Comparison of ENCODE assay signal across 23 mouse cellular contexts in genomic region chr11:95417341-95417740, GRCm38 (mm10). TPM values are rescaled to one million over a fixed set of nuclear protein-coding genes. Genes with fewer than 3 reads are reported as not detected.
DNase-seq lines count a peak whose midpoint lies in the region; ATAC-seq and TF ChIP-seq lines count a peak whose summit lies in the region.
"Had no signal": no experiment of that assay in that cellular context is flagged by ENCODE, and none has a peak within 500 bp of the region (broad histone marks: within the 10 kb centered on the region; RNA-seq: fewer than 3 reads in every experiment).

No protein-coding gene starts in this region.

- H3K36me3 ChIP-seq in heart, embryonic 16.5 days (ENCODE audit: control insufficient read depth, insufficient read depth): no peaks in the 10 kb centered on the region
- peaks cover 9% of the 10 kb centered on the region for H3K36me3 ChIP-seq in liver, embryonic 13.5 days
- H3K36me3 ChIP-seq in liver, embryonic 12.5 days: peaks cover 14% of the 10 kb centered on the region
- peaks cover 7 to 34% of the 10 kb centered on the region in 2 experiments for H3K36me3 ChIP-seq in CH12.LX (replicated peaks in 1 of 2; ENCODE audit: control insufficient read depth in 1 of 2, insufficient read depth in 1 of 2, low read length in 1 of 2)
- H3K36me3 ChIP-seq in macrophage (ENCODE audit: inconsistent target): peaks cover 3% of the 10 kb centered on the region; the same call in 1 of the 2 replicates
- H3K36me3 ChIP-seq: midbrain, embryonic 15.5 days had no signal

- H3K79me2 ChIP-seq in CH12.LX (replicated peaks; ENCODE audit: control insufficient read depth, extremely low read depth, insufficient read depth, poor library complexity, severe bottlenecking) (peaks cover 49% of the 10 kb centered on the region), macrophage (ENCODE audit: inconsistent target) (peaks cover 69% of the 10 kb centered on the region)

- no peak for DNase-seq in heart, adult 8-10 months (ENCODE audit: low spot score)
- no peak for DNase-seq in liver, embryonic 13.5 days
- no peak for DNase-seq in CH12.LX (ENCODE audit: extremely low read depth)
- DNase-seq: adrenal gland, adult 8-10 months; cerebellum, postnatal 36 days; heart, postnatal 10 days; kidney, adult 9 months; kidney, postnatal 25 days; lung, adult 18-20 months; lung, postnatal 4 days; right cerebral cortex, postnatal 4 days had no signal

- 79% methylated on average over 5 of the region's 5 CpGs for WGBS in heart, embryonic 16.5 days
- WGBS in liver, embryonic 13.5 days (ENCODE audit: insufficient replicate concordance): 85% methylated on average over 5 of the region's 5 CpGs
- 82% methylated on average over 5 of the region's 5 CpGs for WGBS in liver, embryonic 12.5 days (ENCODE audit: insufficient replicate concordance)
- 29% methylated on average over 5 of the region's 5 CpGs for WGBS in macrophage (ENCODE audit: missing documents)

- no peaks in the 10 kb centered on the region for H3K27me3 ChIP-seq in heart, embryonic 16.5 days (ENCODE audit: control insufficient read depth, insufficient read depth, low read length)
- H3K27me3 ChIP-seq in liver, embryonic 13.5 days: peaks cover 9% of the 10 kb centered on the region; the same call in 1 of the 2 replicates
- peaks cover 5% of the 10 kb centered on the region; the same call in 1 of the 2 replicates for H3K27me3 ChIP-seq in liver, embryonic 12.5 days (replicated peaks)
- peaks cover 11% of the 10 kb centered on the region for H3K27me3 ChIP-seq in CH12.LX (replicated peaks)
- H3K27me3 ChIP-seq: heart, embryonic 12.5 days; limb, embryonic 13.5 days; midbrain, embryonic 15.5 days had no signal

- in situ Hi-C loops in CH12.LX (cut with MboI; ENCODE audit: low pct_ligation_motif_present, low pct_unique_long_range_greater_than_20kb, low sequenced_read_pairs): no loop called here

- H3K4me3 ChIP-seq in heart, embryonic 16.5 days (ENCODE audit: low read length): no peak overlapping the region
- H3K4me3 ChIP-seq in liver, embryonic 13.5 days (replicated peaks): no peak overlapping the region
- H3K4me3 ChIP-seq in liver, embryonic 12.5 days: no peak overlapping the region
- H3K4me3 ChIP-seq in CH12.LX (replicated peaks in 1 of 3; ENCODE audit: low read depth in 2 of 3, low read length in 2 of 3, poor library complexity in 1 of 3) (peak overlapping the region in 1 of 3 experiments; percentile 26), macrophage (ENCODE audit: inconsistent target) (no peak overlapping the region; the same call in 1 of the 2 replicates)
- H3K4me3 ChIP-seq: heart, embryonic 12.5 days; limb, embryonic 13.5 days; midbrain, embryonic 15.5 days had no signal

- no peak for TF ChIP-seq CTCF in CH12.LX (conservative IDR thresholded peaks at IDR 0.05 in 1 of 2, IDR thresholded peaks at IDR 0.05 in 1 of 2; ENCODE audit: low read depth in 2 of 2, low read length in 2 of 2)

- H3K9me3 ChIP-seq in heart, embryonic 16.5 days (replicated peaks; ENCODE audit: control insufficient read depth, low read length): no peaks in the 10 kb centered on the region
- no peaks in the 10 kb centered on the region for H3K9me3 ChIP-seq in liver, embryonic 13.5 days (replicated peaks)
- no peaks in the 10 kb centered on the region for H3K9me3 ChIP-seq in liver, embryonic 12.5 days (replicated peaks)
- peaks cover 3% of the 10 kb centered on the region for H3K9me3 ChIP-seq in CH12.LX (replicated peaks; ENCODE audit: low read length)
- H3K9me3 ChIP-seq: G1E; heart, embryonic 12.5 days; limb, embryonic 13.5 days; midbrain, embryonic 15.5 days had no signal

- peak overlapping the region; percentile 11; the same call in 1 of the 2 replicates for H3K9ac ChIP-seq in heart, embryonic 16.5 days (ENCODE audit: low read length)
- H3K9ac ChIP-seq in liver, embryonic 13.5 days: no peak overlapping the region
- no peak overlapping the region for H3K9ac ChIP-seq in liver, embryonic 12.5 days
- no peak overlapping the region; the same call in 1 of the 2 replicates for H3K9ac ChIP-seq in CH12.LX (ENCODE audit: insufficient read depth, low read depth)
- H3K9ac ChIP-seq: heart, embryonic 12.5 days; limb, embryonic 13.5 days; midbrain, embryonic 15.5 days had no signal

- H3K4me1 ChIP-seq in heart, embryonic 16.5 days (ENCODE audit: control insufficient read depth, insufficient read depth, low read length): peaks cover 14% of the 10 kb centered on the region
- H3K4me1 ChIP-seq in liver, embryonic 13.5 days (replicated peaks): peaks cover 33% of the 10 kb centered on the region
- H3K4me1 ChIP-seq in liver, embryonic 12.5 days: peaks cover 31% of the 10 kb centered on the region
- H3K4me1 ChIP-seq in CH12.LX (ENCODE audit: control insufficient read depth in 1 of 2, insufficient read depth in 2 of 2): peaks cover 8 to 57% of the 10 kb centered on the region in 2 experiments

- TF ChIP-seq EP300 in CH12.LX (IDR thresholded peaks at IDR 0.05; ENCODE audit: low read length): no peak

- dilution Hi-C loops in CH12.LX (cut with MboI; ENCODE audit: extremely low pct_ligation_motif_present, extremely low pct_unique_long_range_greater_than_20kb, low sequenced_read_pairs): no loop called here

- no peak for TF ChIP-seq RAD21 in CH12.LX (IDR thresholded peaks at IDR 0.05; ENCODE audit: low read depth, low read length)

- no peak overlapping the region for H3K4me2 ChIP-seq in heart, embryonic 16.5 days (ENCODE audit: low read depth, low read length)
- peak overlapping the region; percentile 4; the same call in 1 of the 2 replicates for H3K4me2 ChIP-seq in liver, embryonic 13.5 days
- H3K4me2 ChIP-seq in liver, embryonic 12.5 days: no peak overlapping the region
- H3K4me2 ChIP-seq in CH12.LX (ENCODE audit: insufficient read depth, low read depth, poor library complexity, severe bottlenecking): peak overlapping the region; percentile 48
- H3K4me2 ChIP-seq: heart, embryonic 12.5 days; limb, embryonic 13.5 days; liver, embryonic 11.5 days had no signal

- no peak overlapping the region for H3K27ac ChIP-seq in heart, embryonic 16.5 days (ENCODE audit: low read length)
- H3K27ac ChIP-seq in liver, embryonic 13.5 days: no peak overlapping the region
- H3K27ac ChIP-seq in liver, embryonic 12.5 days: no peak overlapping the region
- H3K27ac ChIP-seq in CH12.LX (ENCODE audit: insufficient read depth, low read depth) (no peak overlapping the region), macrophage (peak overlapping the region; percentile 92; the same call in 1 of the 2 replicates)
- H3K27ac ChIP-seq: hindbrain, postnatal 0 days; limb, embryonic 13.5 days; midbrain, embryonic 15.5 days had no signal

- ATAC-seq in heart, embryonic 16.5 days (replicated peaks; ENCODE audit: extremely low read depth, insufficient read depth, low FRiP score): no peak
- ATAC-seq in liver, embryonic 13.5 days (ENCODE audit: low read depth): no peak
- ATAC-seq in liver, embryonic 12.5 days: no peak
- ATAC-seq: forebrain, embryonic 16.5 days; hindbrain, postnatal 0 days; intestine, postnatal 0 days; lung, postnatal 0 days; midbrain, embryonic 15.5 days had no signal

- no peak for TF ChIP-seq POLR2A in CH12.LX (IDR thresholded peaks at IDR 0.05; ENCODE audit: low read depth, low read length)

TF ChIP-seq in CH12.LX, 34 proteins besides CTCF, POLR2A, EP300 and RAD21 (continues in another document):
- TF ChIP-seq MXI1 (IDR thresholded peaks at IDR 0.05; ENCODE audit: low read depth, low read length) (no peak), MAX (IDR thresholded peaks at IDR 0.05; ENCODE audit: low read length) (no peak), GABPA (IDR thresholded peaks at IDR 0.05; ENCODE audit: insufficient replicate concordance, low read depth, low read length) (no peak), SMC3 (IDR thresholded peaks at IDR 0.05; ENCODE audit: low read depth, low read length) (no peak), JUN (IDR thresholded peaks at IDR 0.05; ENCODE audit: insufficient read depth, low read depth, low read length) (no peak), USF1 (IDR thresholded peaks at IDR 0.05; ENCODE audit: low read depth, low read length) (no peak), MEF2A (IDR thresholded peaks at IDR 0.05; ENCODE audit: borderline replicate concordance, low read depth, low read length) (no peak), ZMIZ1 (IDR thresholded peaks at IDR 0.05; ENCODE audit: low read depth, low read length) (no peak), MAZ (IDR thresholded peaks at IDR 0.05; ENCODE audit: low read depth, low read length) (no peak), POLR2AphosphoS2 (IDR thresholded peaks at IDR 0.05; ENCODE audit: low read depth, low read length) (no peak), CHD1 (IDR thresholded peaks at IDR 0.05; ENCODE audit: low read depth, low read length) (no peak), ETS1 (conservative IDR thresholded peaks at IDR 0.05; ENCODE audit: low read depth, low read length) (no peak)

RNA-seq across cellular contexts. Expression of gene Spop, which starts 3.5 kb away (rescaled TPM):
- 135 and 157 TPM in 2 replicates for polyA plus RNA-seq in heart, embryonic 16.5 days (2015; fragmentation: Nextera tagmentation; extraction: Ambion mirVana)
- total RNA-seq in heart, adult 8-10 months (2022): 100 to 1,000 TPM; 159 to 184 (median 160) TPM
- polyA plus RNA-seq in liver, embryonic 13.5 days (2015; fragmentation: Nextera tagmentation; extraction: Ambion mirVana): 81.9 and 93.0 TPM in 2 replicates
- polyA plus RNA-seq in liver, embryonic 12.5 days (2016; fragmentation: Nextera tagmentation; extraction: Ambion mirVana): 90.8 and 105 TPM in 2 replicates
- total RNA-seq in CH12.LX (2012; rRNA removed) (42.7 and 45.7 TPM in 2 replicates), CH12.LX (2014; rRNA removed) (51.9 and 60.6 TPM in 2 replicates)
- polyA plus RNA-seq in CH12.LX (2012; ENCODE audit: insufficient read length, low read depth) (91.8 and 103 TPM in 2 replicates), macrophage (2018) (73.4 to 91.8 TPM (median 81.3 TPM) in 3 replicates)
- 10 to 100 TPM; 45.3 to 93.7 (median 74.0) TPM for total RNA-seq in macrophage (2018; cell fraction: chromatin; rRNA removed)
- total RNA-seq in macrophage (2018; cell fraction: cytosol; rRNA removed): 100 to 1,000 TPM in 3 of 26 experiments, 10 to 100 TPM in 23; 70.3 to 106 (median 85.7) TPM
- 100 to 1,000 TPM in 1 of 26 experiments, 10 to 100 TPM in 25; 48.9 to 106 (median 80.9) TPM for total RNA-seq in macrophage (2018; cell fraction: nucleus; rRNA removed)

RNA-seq across cellular contexts. Expression of gene Slc35b1, which starts 32.8 kb away (rescaled TPM):
- polyA plus RNA-seq in heart, embryonic 16.5 days (2015; fragmentation: Nextera tagmentation; extraction: Ambion mirVana): 71.2 and 73.0 TPM in 2 replicates
- total RNA-seq in heart, adult 8-10 months (2022): 10 to 100 TPM; 35.4 to 42.2 (median 36.5) TPM
- 54.7 and 58.1 TPM in 2 replicates for polyA plus RNA-seq in liver, embryonic 13.5 days (2015; fragmentation: Nextera tagmentation; extraction: Ambion mirVana)
- 58.2 and 61.3 TPM in 2 replicates for polyA plus RNA-seq in liver, embryonic 12.5 days (2016; fragmentation: Nextera tagmentation; extraction: Ambion mirVana)
- 47.0 and 74.9 TPM in 2 replicates for total RNA-seq in CH12.LX (2012; rRNA removed)
- total RNA-seq in CH12.LX (2014; rRNA removed): 75.1 and 76.4 TPM in 2 replicates
- 119 and 125 TPM in 2 replicates for polyA plus RNA-seq in CH12.LX (2012; ENCODE audit: insufficient read length, low read depth)
- 10 to 100 TPM; 16.2 to 71.1 (median 44.2) TPM for total RNA-seq in macrophage (2018; cell fraction: chromatin; rRNA removed)
- total RNA-seq in macrophage (2018; cell fraction: cytosol; rRNA removed): 10 to 100 TPM; 29.1 to 60.6 (median 47.8) TPM
- 100 to 1,000 TPM in 1 of 26 experiments, 10 to 100 TPM in 25; 34.6 to 107 (median 56.5) TPM for total RNA-seq in macrophage (2018; cell fraction: nucleus; rRNA removed)
- 38.7 to 66.0 TPM (median 52.4 TPM) in 3 replicates for polyA plus RNA-seq in macrophage (2018)

Comparison
In these comparisons a context has a peak if more than half of its experiments do, and no peak if none do; other contexts are left out.
1. H3K4me2 ChIP-seq: peak in liver, embryonic 13.5 days (single experiment) and CH12.LX (single experiment); none in heart, embryonic 16.5 days (single experiment) and liver, embryonic 12.5 days (single experiment).